Mouse (Mus musculus) limb, embryonic 13.5 days (tissue): ENCODE measurements around the gene Cd3d. TPM values are rescaled to one million over a fixed set of nuclear protein-coding genes. Genes with fewer than 3 reads are reported as not detected.

Source experiments
- ATAC-seq: fragments of 200-750 bp; cut with Nextera tagmentation; 2 replicates; pipeline ENCODE4 v1.8.0; 2017; ENCODE audit warnings: low read depth, moderate number of reproducible peaks, moderate TSS enrichment; ENCODE audit not compliant: low FRiP score
- H3K27ac ChIP-seq: fragments of 300-500 bp; sonication (generic); 2 replicates; pipeline ENCODE4 v1.5.1; 2015; ENCODE audit warnings: inconsistent platforms, mild to moderate bottlenecking, moderate library complexity
- H3K27me3 ChIP-seq: fragments of 300-500 bp; sonication (generic); 2 replicates; pipeline ENCODE4 v1.6.1; 2015; ENCODE audit warnings: mild to moderate bottlenecking, inconsistent platforms
- H3K36me3 ChIP-seq: fragments of 300-500 bp; sonication (generic); 2 replicates; pipeline ENCODE4 v1.6.1; 2015; ENCODE audit warnings: inconsistent platforms, mild to moderate bottlenecking, moderate library complexity
- H3K4me1 ChIP-seq: fragments of 300-500 bp; sonication (generic); 2 replicates; pipeline ENCODE4 v1.6.1; 2015; ENCODE audit warnings: inconsistent platforms
- H3K4me2 ChIP-seq: fragments of 300-500 bp; sonication (generic); replicated peaks from 2 replicates; pipeline ENCODE4 v1.6.1; 2015; ENCODE audit warnings: inconsistent platforms, mild to moderate bottlenecking, moderate library complexity
- H3K4me3 ChIP-seq: fragments of 300-500 bp; sonication (generic); 2 replicates; pipeline ENCODE4 v1.5.1; 2015; ENCODE audit warnings: moderate library complexity, mild to moderate bottlenecking, inconsistent platforms
- H3K9ac ChIP-seq: fragments of 300-500 bp; sonication (generic); 2 replicates; pipeline ENCODE4 v1.6.1; 2015; ENCODE audit warnings: mild to moderate bottlenecking, inconsistent platforms
- H3K9me3 ChIP-seq: fragments of 300-500 bp; sonication (generic); 2 replicates; pipeline ENCODE4 v1.6.1; 2016; ENCODE audit warnings: inconsistent platforms
- WGBS: fragments of 180-500 bp; shearing (Covaris S2); methylation state at CpG from one replicate; pipeline ENCODE4 v1.1.7; 2015; 5-methylcytosine and 5-hydroxymethylcytosine counted together
- polyA plus RNA-seq: library from polyadenylated mRNA; unstranded; fragments of >200 nt; fragmentation: Nextera tagmentation; extraction: Ambion mirVana; gene quantifications from 2 replicates; pipeline ENCODE4 v1.2.1, GENCODE M21; 2015

The Cd3d gene
- polyA plus RNA-seq, 1 experiment from 2014 or later: not detected

DNA sequence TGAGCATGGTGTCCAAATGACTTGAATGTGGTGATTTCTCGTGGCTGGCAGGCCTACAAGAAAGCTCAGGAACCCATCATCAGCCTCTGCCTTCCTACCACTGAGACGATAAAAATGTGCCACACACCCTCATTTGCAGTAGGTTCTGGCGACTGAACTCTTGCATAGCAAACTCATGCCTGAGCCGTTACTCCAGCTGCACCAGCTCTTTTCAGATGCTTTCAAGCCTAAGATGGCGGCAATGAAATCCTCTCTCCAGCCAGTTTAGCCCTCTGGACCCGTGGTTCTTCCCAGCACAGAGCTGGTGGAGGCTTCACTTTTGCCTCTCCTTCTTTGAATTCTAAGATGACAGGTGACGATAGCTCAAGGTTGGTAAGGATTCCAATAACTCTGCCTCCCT, 1.8 kb upstream of the Cd3d start:
- Histone ChIP-seq H3K36me3 (no peaks in the 10 kb centered on the region), H3K27ac (no peak overlapping the region), H3K27me3 (peaks cover 17% of the 10 kb centered on the region), H3K9me3 (no peaks in the 10 kb centered on the region), H3K9ac (no peak overlapping the region), H3K4me1 (no peaks in the 10 kb centered on the region), H3K4me2 (no peak overlapping the region), H3K4me3 (no peak overlapping the region)
- WGBS: 86% methylated on average over 7 of the region's 7 CpGs
- ATAC-seq: no peak

DNA sequence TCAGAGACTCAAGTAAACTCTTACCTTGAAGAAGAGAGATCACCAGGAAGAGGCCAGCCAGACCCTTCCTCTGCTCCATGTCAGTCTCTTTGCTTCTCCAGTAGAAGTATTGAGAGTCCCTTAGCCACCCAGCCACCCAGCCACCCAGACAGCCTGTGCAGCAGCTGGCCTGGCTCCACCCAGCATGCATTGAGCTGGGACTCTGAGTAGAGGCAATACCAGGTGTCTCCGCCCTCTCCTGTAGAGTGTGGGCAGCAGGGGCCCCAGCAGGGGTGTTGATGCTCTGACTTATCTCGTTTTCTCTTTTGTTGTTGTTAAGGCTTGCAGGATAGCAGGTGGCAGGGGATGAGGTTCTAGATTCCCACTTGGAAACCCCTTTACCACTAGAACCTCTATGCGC, 1.3 kb upstream of the Cd3d start, which contains the start of gene Cd3g:
Gene Cd3g (minus strand): TSS at position 190 of the 400 bp plus-strand sequence.
- Histone ChIP-seq H3K9me3 (no peaks in the 10 kb centered on the region), H3K27me3 (peaks cover 14% of the 10 kb centered on the region), H3K27ac (no peak within 1 kb of the TSS), H3K4me1 (no peaks in the 10 kb centered on the region), H3K4me2 (no peak within 1 kb of the TSS), H3K9ac (no peak within 1 kb of the TSS), H3K36me3 (no peaks in the 10 kb centered on the region), H3K4me3 (no peak within 1 kb of the TSS)
- WGBS: 70% methylated on average over 3 of the region's 3 CpGs
- ATAC-seq: no peak

- no peaks in the 10 kb centered on the region for H3K36me3 ChIP-seq
- H3K9me3 ChIP-seq: no peaks in the 10 kb centered on the region
- 86% methylated on average over 2 of the region's 2 CpGs for WGBS
- H3K4me3 ChIP-seq: no peak overlapping the region
- no peaks in the 10 kb centered on the region for H3K4me1 ChIP-seq
- H3K27ac ChIP-seq: no peak overlapping the region
- H3K9ac ChIP-seq: no peak overlapping the region
- peaks cover 14% of the 10 kb centered on the region for H3K27me3 ChIP-seq
- H3K4me2 ChIP-seq: no peak overlapping the region
- no peak for ATAC-seq
Observed at GRCm38 (mm10) chr9:44981104-44981503, 482 bp upstream of the Cd3d start.

DNA sequence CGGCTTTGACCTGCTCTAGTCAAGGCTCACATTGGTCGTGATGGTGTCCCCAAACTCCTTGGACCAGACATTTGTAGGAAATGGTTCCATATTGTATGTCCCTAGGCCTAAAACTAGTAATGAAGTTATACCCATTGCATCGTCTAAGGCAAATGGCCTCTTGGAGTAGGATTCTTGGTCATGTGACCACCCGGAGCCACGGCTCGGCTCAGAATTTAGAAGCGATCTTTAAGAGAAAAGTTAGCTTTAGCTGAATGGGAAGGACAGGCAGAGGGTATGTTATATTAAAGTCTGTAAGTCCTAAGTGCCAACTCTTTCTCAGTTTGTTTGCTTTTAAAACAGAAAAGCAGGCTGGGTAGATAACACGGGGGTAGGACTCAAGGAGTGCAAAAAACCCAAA, 495 bp downstream of the Cd3d start:
- 88% methylated on average over 8 of the region's 8 CpGs for WGBS
- H3K36me3 ChIP-seq: no peaks in the 10 kb centered on the region
- H3K27me3 ChIP-seq: peaks cover 12% of the 10 kb centered on the region
- no peaks in the 10 kb centered on the region for H3K4me1 ChIP-seq
- H3K4me2 ChIP-seq: no peak overlapping the region
- H3K4me3 ChIP-seq: no peak overlapping the region
- H3K27ac ChIP-seq: no peak overlapping the region
- no peak overlapping the region for H3K9ac ChIP-seq
- no peaks in the 10 kb centered on the region for H3K9me3 ChIP-seq
- no peak for ATAC-seq

DNA sequence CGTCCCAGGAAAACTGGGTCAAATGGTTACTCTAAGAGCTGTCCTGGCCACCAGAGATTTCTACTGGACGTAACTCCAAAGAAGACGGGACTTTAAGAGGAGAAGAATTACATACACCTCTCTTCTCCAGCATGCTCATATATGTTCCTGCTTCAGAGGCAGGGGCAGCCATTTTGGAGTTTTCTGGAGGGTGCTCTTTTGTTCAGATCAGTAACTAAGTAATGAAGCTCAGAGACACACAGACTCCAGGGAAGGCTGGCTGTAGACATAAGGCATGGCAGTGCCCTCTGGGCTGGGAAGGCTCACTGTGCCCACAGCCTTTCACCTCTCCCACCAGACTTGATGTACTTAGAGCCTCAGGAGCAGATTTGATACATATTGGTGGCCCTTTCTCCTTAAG, 945 bp downstream of the Cd3d start:
- Histone ChIP-seq H3K27ac (no peak overlapping the region), H3K4me3 (no peak overlapping the region), H3K27me3 (peaks cover 12% of the 10 kb centered on the region), H3K4me2 (no peak overlapping the region), H3K9ac (no peak overlapping the region), H3K4me1 (no peaks in the 10 kb centered on the region), H3K36me3 (no peaks in the 10 kb centered on the region), H3K9me3 (no peaks in the 10 kb centered on the region)
- 88% methylated on average over 3 of the region's 3 CpGs for WGBS
- ATAC-seq: no peak

DNA sequence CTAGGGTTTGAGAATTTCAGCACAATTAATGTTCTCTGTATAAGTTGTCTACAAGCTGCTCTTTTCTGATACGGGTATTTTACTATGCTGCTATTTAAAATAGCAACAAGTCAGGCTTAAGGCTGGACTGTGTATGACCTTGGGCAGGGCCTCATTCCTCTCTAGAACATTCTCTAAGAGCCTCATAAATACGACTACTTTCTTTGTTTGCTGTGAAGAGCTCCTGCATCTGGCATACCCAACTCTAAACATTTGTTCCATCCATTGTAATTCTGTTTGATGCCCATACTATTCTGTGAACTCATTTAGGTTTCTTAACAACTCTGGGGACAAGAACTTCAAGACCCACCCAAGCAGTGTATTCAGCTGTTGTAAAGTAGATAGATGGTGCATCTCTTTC, 1.4 kb downstream of the Cd3d start:
- no peaks in the 10 kb centered on the region for H3K9me3 ChIP-seq
- H3K9ac ChIP-seq: no peak overlapping the region
- peaks cover 7% of the 10 kb centered on the region for H3K27me3 ChIP-seq
- no peak overlapping the region for H3K27ac ChIP-seq
- 65% methylated on average over 2 of the region's 2 CpGs for WGBS
- no peaks in the 10 kb centered on the region for H3K36me3 ChIP-seq
- no peaks in the 10 kb centered on the region for H3K4me1 ChIP-seq
- H3K4me3 ChIP-seq: no peak overlapping the region
- ATAC-seq: no peak
- no peak overlapping the region for H3K4me2 ChIP-seq

- peak overlapping the region; percentile 12; the same call in 1 of the 2 replicates for H3K4me2 ChIP-seq
- 87% methylated on average over 3 of the region's 3 CpGs for WGBS
Observed at GRCm38 (mm10) chr9:44985721-44986161, 4.2 kb downstream of the Cd3d start.

GRCm38 (mm10) chr9:44986242-44986781, 4.7 kb downstream of the Cd3d start:
- H3K27me3 ChIP-seq: no peaks in the 10 kb centered on the region
- no peaks in the 10 kb centered on the region for H3K9me3 ChIP-seq
- H3K27ac ChIP-seq: peak overlapping the region; percentile 39; the same call in 1 of the 2 replicates
- 64% methylated on average over 14 of the region's 14 CpGs for WGBS
- H3K4me1 ChIP-seq: no peaks in the 10 kb centered on the region
- no peak overlapping the region for H3K9ac ChIP-seq
- ATAC-seq: no peak
- peak overlapping the region; percentile 12; the same call in 1 of the 2 replicates for H3K4me2 ChIP-seq
- no peak overlapping the region for H3K4me3 ChIP-seq
- no peaks in the 10 kb centered on the region for H3K36me3 ChIP-seq

More at GRCm38 (mm10) chr9:44985721-44986161, 4.2 kb downstream of the Cd3d start:
- Histone ChIP-seq H3K9me3 (no peaks in the 10 kb centered on the region), H3K27me3 (no peaks in the 10 kb centered on the region), H3K27ac (0 out of 2 replicates have a peak overlapping the region, but pooled peaks have one; percentile 39), H3K9ac (no peak overlapping the region), H3K36me3 (no peaks in the 10 kb centered on the region), H3K4me3 (no peak overlapping the region), H3K4me1 (no peaks in the 10 kb centered on the region)
- no peak for ATAC-seq

- Histone ChIP-seq H3K4me2 (no peak overlapping the region), H3K36me3 (no peaks in the 10 kb centered on the region), H3K9me3 (no peaks in the 10 kb centered on the region), H3K9ac (no peak overlapping the region), H3K4me1 (no peaks in the 10 kb centered on the region), H3K27ac (no peak overlapping the region), H3K27me3 (no peaks in the 10 kb centered on the region), H3K4me3 (no peak overlapping the region)
- ATAC-seq: no peak
- WGBS: 35% methylated on average over 5 of the region's 5 CpGs
Observed at GRCm38 (mm10) chr9:44986976-44987375, 5.4 kb downstream of the Cd3d start.

GRCm38 (mm10) chr9:44991821-44992220, 10.2 kb downstream of the Cd3d start:
- ATAC-seq: no peak
- Histone ChIP-seq H3K36me3 (no peaks in the 10 kb centered on the region), H3K4me3 (no peak overlapping the region), H3K27me3 (no peaks in the 10 kb centered on the region), H3K9me3 (no peaks in the 10 kb centered on the region), H3K9ac (no peak overlapping the region), H3K4me1 (no peaks in the 10 kb centered on the region), H3K27ac (no peak overlapping the region), H3K4me2 (no peak overlapping the region)
- WGBS: 78% methylated on average over 2 of the region's 2 CpGs

DNA sequence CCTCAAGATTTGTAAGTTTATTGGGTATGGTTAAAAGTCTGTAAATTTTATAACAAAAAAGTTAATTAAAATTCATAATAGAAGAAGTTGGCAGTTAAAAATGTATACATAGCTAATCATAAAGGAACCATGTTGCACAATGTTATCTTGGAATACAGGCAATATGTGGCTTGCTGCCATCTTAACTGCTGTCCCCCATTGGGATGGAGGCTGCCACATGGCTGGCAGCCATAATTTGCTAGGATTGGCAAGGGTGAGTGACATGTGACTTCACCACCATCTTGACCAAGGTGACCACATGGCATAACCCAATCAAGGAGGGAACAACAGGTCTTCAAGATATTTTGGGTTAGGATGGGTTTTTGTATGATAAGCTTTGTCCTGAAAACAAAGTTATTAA, 10.7 kb downstream of the Cd3d start:
- Histone ChIP-seq H3K4me2 (no peak overlapping the region), H3K4me1 (no peaks in the 10 kb centered on the region), H3K9me3 (no peaks in the 10 kb centered on the region), H3K36me3 (no peaks in the 10 kb centered on the region), H3K27ac (no peak overlapping the region), H3K4me3 (no peak overlapping the region), H3K27me3 (no peaks in the 10 kb centered on the region), H3K9ac (no peak overlapping the region)
- ATAC-seq: no peak

GRCm38 (mm10) chr9:44993268-44993667, 11.7 kb downstream of the Cd3d start:
- Histone ChIP-seq H3K4me2 (no peak overlapping the region), H3K4me1 (no peaks in the 10 kb centered on the region), H3K27ac (no peak overlapping the region), H3K4me3 (no peak overlapping the region), H3K9ac (no peak overlapping the region), H3K27me3 (0 out of 2 replicates have a peak, but pooled peaks cover under 1% of the 10 kb centered on the region), H3K9me3 (no peaks in the 10 kb centered on the region), H3K36me3 (no peaks in the 10 kb centered on the region)
- no peak for ATAC-seq
- 85% methylated on average over 2 of the region's 2 CpGs for WGBS

DNA sequence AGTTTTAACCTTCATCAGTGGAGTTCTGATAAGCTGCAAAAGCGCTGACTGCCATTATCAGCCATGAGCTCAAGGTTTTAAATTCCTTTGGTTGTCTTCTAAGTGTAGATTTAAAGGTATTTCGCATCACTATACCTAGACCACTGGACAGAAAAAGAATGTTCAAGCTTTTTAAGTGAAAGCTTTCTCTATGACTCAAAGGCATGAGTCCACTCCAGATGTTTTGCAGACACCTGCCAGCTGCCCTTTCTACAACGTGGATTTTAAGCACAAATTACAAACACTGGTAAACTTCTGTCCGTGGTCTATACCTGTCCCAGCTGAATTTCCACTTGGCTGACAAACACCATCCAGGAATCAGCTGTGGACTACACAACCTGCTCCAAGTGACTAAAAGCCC, 13.4 kb downstream of the Cd3d start:
- Histone ChIP-seq H3K36me3 (no peaks in the 10 kb centered on the region), H3K4me1 (peaks cover 4% of the 10 kb centered on the region; the same call in 1 of the 2 replicates), H3K4me2 (no peak overlapping the region), H3K9me3 (no peaks in the 10 kb centered on the region), H3K9ac (no peak overlapping the region), H3K27ac (no peak overlapping the region), H3K27me3 (0 out of 2 replicates have a peak, but pooled peaks cover 3% of the 10 kb centered on the region), H3K4me3 (no peak overlapping the region)
- 69% methylated on average over 4 of the region's 4 CpGs for WGBS
- ATAC-seq: no peak
